Mouse (Mus musculus) spleen, adult 18-20 months (tissue): ENCODE data around the gene Taf1c.

ENCODE experiments used
- DNase-seq, 2 experiments: peaks; one replicate each; pipeline ENCODE4 v3.0.0; 2022; ENCODE audit warnings: mixed read lengths in 2 of 2

Taf1c gene

DNA sequence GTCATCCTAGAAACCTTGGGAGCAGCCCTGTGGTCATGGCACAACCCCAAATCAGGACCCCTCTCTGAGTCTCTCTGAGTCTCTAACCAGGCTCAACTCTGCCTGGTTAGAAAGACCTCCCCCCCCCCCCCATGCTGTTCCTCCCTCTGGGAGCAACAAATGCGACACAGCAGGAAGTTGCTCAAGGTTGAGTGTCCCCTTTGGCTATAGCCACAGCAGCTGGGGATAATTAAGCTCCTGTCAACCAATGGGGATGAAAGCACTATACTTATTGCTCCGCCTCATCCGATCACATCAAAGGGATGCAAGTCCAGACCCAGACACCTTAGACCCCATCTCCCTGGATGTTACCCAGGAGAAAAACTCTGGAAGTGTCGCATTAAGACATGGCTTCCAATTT lies 17.5 kb upstream of the Taf1c start:
- no peak for DNase-seq

DNA sequence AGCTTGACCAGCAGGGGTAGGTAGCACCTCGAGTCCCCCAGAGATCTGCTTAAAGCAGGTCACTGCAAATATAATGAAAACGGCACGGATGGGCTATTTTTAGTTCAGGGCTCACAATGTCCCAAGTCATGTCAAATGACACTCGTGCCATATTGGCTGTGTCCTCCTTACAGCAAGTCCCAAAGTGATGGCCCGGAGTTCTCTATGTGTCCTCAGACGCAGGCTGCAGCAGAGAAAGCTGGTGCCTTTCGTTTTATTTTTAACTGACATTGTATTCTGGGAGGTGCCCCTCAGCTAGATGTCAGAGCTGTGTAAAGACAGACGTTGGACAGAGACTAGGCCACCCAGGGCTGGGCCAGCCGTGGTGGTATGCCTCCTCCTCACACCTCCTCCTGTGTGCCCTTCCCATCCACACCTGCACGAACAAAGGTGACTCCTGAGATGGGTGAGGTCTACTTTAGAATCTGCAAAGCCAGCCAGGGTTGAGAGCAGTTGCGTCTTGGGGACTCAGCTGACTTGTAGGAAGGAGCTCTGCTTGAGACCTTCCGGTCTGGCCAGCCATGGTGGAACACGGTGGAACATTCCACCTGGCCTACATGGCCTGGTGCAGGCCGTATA lies 15.9 kb upstream of the Taf1c start:
- DNase-seq: no peak

GRCm38 (mm10) chr8:119620116-119620840 lies 15.3 kb upstream of the Taf1c start:
- DNase-seq: no peak

GRCm38 (mm10) chr8:119618887-119619286 lies 13.9 kb upstream of the Taf1c start:
- no peak for DNase-seq

- no peak for DNase-seq
These were observed 12.6 kb upstream of the Taf1c start for GRCm38 (mm10) chr8:119617586-119617985.

- DNase-seq: no peak
These were observed 11.8 kb upstream of the Taf1c start for GRCm38 (mm10) chr8:119616811-119617210.

DNA sequence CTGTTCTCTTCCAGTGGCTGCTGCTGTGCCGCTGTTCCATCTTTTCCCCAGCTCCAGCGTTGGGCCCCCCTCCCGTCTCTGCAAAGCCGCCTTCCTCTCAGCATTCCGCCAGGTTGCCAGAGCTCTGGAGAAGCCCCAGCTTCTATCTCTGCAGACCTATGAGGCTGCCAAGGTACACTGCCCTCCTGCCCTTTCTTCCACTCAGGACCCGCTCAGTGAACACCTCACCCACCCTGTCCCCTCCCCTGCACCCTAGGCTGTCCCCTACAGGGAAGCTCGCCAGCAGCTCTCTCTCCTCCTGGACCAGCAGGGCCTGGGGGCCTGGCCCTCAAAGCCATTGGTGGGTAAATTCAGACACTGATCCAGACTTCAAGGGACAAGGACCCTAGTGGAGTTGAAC lies 11.3 kb upstream of the Taf1c start:
- no peak for DNase-seq

- DNase-seq: no peak
These were observed 10.1 kb upstream of the Taf1c start for GRCm38 (mm10) chr8:119615096-119615495.

DNA sequence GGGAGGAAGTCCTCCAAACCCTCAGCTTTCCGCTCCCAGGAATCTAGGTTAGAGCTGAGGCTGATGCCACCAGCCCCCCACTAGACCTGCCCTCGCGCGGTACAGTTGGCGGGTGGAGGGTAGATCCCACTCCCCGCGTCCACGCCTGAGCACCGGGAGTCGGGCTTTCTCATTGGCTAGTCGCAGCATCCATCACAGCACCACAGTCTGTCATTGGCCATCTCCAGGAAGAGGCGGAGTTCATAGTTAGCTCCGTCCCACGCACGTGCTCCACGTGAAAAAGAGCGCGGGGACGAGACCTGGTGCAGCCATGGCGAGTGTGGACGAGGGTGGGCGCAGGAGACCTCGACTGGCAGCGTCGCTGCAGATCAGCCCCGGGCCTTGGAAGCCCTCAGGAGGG lies 7.4 kb upstream of the Taf1c start, which contains the start of gene Adad2:
Gene Adad2 (plus strand): TSS at position 277 of the 400 bp plus-strand sequence.
- no peak for DNase-seq

DNA sequence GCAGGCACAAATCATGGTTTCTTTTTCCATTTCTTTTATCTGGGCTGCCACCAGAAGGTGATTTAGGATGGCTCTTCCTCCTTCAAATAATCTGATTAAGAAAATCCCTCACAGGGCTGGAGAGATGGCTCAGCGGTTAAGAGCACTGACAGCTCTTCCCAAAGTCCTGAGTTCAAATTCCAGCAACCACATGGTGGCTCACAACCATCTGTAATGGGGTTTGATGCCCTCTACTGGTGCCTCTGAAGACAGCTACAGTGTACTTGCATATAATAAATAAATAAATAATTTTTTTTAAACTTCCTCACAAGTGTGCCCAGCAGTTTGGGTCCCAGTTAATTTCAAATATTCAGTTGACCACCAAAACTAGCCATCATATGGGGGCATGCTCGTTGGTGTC lies 1.2 kb upstream of the Taf1c start:
- DNase-seq: no peak

GRCm38 (mm10) chr8:119604398-119604803 lies 621 bp downstream of the Taf1c start:
- no peak for DNase-seq

DNA sequence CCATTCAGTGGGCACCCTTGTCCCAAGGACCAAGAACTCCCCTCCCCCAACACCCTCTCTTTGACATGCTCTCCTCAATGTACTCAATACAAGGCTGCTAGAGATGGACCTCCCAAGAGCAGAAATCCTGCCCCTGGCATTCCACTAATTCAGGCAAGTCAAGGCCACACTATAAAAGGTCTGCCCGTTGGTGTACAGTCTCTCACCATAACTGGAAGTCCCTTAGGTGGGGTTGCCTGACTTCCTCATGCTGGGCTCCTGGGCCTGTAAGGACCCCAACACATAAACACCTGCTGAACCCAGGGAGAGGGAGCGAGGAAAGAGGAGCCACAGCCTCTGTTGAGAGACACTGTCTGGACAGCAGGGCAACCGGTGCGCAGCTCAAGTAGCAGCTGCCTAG lies 1.3 kb downstream of the Taf1c start:
- no peak for DNase-seq

- DNase-seq: no peak
These were observed 13.6 kb downstream of the Taf1c start for GRCm38 (mm10) chr8:119591456-119591855.

DNA sequence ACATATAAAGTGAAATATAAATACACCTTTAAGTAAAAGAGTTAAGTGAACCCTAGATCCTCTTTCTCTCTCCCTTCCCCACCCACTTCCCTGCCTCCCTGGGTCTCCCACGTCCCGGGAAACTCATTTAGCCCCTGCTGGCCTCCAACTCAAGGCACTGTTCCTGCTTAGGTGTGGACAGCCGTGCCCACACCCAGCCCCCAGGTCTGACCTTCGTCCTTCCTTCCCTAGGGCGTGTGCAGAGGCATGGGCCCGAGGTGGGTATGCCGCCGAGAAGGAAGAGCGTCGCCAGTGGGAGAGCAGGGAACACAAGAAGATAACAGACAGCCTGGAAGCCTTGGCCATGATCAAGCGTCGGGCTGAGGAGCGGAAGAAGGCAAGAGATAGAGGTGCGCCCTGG lies 14.7 kb downstream of the Taf1c start:
- no peak for DNase-seq

DNA sequence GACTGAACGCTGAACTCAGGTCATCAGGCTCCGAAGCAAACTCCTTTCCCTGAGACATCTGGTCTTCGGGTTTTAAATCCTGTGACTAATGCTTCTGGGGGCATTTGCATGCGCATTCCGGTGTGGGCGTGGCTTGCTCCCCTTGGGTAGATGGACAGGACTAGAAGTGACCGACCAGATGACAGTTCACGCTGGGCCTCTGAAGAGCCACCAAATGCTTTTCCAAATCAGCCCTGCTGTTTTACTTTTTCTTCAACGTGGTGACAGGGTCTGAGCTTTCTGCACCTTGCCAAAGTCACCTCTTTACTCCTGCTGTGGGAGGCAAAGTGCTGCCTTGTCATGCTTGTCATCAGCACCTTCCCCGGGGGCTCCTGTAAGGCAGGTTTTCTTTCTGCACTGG lies 16.2 kb downstream of the Taf1c start:
- no peak for DNase-seq

- no peak for DNase-seq
These were observed 16.7 kb downstream of the Taf1c start for GRCm38 (mm10) chr8:119588321-119588720.

DNA sequence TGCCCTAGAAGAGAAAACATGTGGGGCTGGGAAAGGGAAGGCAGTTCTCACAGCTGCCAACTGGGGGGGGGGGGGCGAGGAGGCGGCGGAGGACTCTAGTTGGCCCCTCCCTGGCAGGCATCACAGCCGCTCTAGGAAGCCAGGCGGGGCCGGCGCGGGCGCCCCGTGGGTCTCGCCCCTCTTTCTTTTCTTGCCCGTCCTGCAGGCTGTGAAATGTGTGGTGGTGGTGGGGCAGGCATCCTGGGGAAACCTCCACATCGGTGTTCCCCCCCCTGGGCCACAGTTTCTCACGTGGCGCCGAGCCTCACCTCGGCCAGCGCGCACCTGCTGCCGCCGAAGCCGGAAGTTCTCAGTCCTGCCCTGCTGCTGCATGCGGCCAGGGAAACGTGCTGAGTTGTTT lies 19.1 kb downstream of the Taf1c start:
- no peak for DNase-seq

DNA sequence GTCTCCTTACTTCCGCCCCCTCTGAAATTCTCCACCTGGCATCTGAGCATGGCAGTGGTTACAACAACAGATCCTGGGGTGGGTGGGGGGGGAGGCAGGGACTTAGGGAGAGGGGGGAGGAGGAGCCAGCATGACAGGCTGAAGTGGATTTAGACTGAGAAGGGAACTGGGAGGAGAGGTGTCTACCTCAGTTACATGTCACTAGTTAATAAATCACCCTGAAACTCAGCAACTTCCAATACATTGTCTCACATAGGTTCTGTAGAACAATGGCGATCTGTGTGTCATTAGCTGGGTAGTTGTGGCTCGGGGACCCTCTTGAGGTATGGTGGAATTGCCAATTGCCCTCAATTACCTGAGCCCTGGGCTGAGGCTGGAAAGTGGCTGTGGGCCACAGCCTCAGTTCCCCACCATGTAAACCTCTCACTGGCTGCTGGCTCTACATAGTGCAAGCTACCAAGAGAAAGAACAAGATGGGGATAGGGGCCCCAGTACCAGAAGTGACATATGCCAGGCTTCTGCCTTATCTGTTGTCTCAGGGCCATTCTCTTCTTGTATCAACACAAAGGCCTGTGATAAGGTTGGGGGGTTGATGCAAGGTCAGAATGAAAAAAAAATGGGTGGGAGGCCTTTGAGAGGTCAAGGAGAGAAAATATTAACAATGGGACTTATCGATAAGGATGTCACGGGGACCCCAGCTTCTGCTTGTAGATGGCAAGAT lies 24.4 kb downstream of the Taf1c start:
- no peak for DNase-seq

GRCm38 (mm10) chr8:119579096-119579495 lies 25.9 kb downstream of the Taf1c start:
- DNase-seq: no peak

GRCm38 (mm10) chr8:119575366-119575726 lies 29.7 kb downstream of the Taf1c start:
- DNase-seq: no peak

DNA sequence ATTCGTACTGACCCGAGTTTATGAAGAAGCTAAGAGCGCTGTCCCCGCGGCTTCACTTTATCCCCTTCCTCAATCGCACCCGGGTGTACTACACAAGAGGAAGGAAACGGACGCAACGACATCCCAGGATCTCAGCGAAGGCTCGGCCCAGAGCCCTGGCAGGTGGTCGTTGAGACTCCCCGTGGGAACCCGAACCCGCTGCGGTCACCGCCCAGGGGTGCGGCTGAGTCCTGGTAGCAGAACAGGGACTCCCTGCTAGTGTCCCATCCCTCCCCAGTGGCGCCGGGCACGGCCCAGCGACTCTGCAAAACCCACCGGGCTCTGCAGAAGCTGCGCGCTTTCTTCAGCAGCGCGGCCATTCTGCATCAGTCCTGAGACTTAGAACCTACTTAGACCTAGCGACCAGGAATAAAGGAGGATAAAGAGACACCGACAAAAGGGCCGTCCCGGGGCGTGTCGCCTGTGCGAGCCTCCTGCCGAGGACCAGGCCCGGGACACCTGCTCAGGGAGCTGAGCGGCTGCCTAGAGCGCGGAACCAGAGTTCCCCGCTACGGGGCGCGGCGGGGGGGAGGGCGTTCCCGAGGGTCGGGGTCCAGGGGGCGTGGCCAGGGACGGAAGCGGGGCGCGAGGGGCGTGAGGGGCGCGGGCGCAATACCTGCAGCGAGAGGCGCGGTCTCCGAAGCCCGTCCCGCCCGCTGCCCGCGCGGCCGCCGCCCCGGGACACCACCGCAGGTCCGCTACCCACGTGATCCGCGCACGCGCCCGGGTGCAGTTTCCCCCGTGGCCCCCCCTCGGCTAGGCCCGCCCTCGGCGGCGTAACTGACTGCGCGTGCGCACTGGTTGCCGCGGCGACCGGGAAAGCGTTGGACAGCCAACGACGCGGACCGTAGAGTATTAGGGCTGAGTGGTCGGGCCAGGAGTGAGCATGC lies 30.3 kb downstream of the Taf1c start, which contains the start of the genes Hsdl1 and Dnaaf1:
Gene Hsdl1 (minus strand): TSS at position 747 of the 929 bp plus-strand sequence.
Gene Dnaaf1 (plus strand): TSS at position 799 of the 929 bp plus-strand sequence.
- peak; percentile 94 to 99 for DNase-seq

GRCm38 (mm10) chr8:119572411-119572810 lies 32.6 kb downstream of the Taf1c start:
- no peak for DNase-seq

- no peak for DNase-seq
These were observed 33.9 kb downstream of the Taf1c start for GRCm38 (mm10) chr8:119571135-119571534.
